Mouse (Mus musculus) brown adipose tissue, adult 24 weeks (tissue): Measurements from ENCODE around the gene Foxc2. TPM values are rescaled to one million over a fixed set of nuclear protein-coding genes. Genes with fewer than 3 reads are reported as not detected.
"Not testable (repeated sequence)": the region's sequence is repeated elsewhere in the genome, so short reads cannot be mapped to it uniquely, and the experiment has no call there.

Experiments used
- H3K27ac ChIP-seq: fragments of 200-500 bp; replicated peaks from 2 replicates; pipeline ENCODE4 v1.5.1; 2012; ENCODE audit warnings: low read depth, mild to moderate bottlenecking, low read length
- H3K4me1 ChIP-seq: fragments of 200-500 bp; 2 replicates; pipeline ENCODE4 v1.6.1; 2012; ENCODE audit warnings: low read length, mixed read lengths; ENCODE audit not compliant: control insufficient read depth, insufficient read depth, insufficient read length
- H3K4me3 ChIP-seq: fragments of 200-500 bp; 2 replicates; pipeline ENCODE4 v1.5.1; 2012; ENCODE audit warnings: low read depth, mild to moderate bottlenecking, low read length, moderate library complexity; ENCODE audit not compliant: insufficient read depth
- polyA plus RNA-seq: library from polyadenylated mRNA; stranded (reverse); fragments of >200 nt; gene quantifications from 2 replicates; pipeline ENCODE4 v1.2.4, GENCODE M21; 2012; ENCODE audit not compliant: missing spikeins, insufficient read depth, insufficient read length

Gene Foxc2
- polyA plus RNA-seq, 1 experiment, result 0.36 TPM

DNA sequence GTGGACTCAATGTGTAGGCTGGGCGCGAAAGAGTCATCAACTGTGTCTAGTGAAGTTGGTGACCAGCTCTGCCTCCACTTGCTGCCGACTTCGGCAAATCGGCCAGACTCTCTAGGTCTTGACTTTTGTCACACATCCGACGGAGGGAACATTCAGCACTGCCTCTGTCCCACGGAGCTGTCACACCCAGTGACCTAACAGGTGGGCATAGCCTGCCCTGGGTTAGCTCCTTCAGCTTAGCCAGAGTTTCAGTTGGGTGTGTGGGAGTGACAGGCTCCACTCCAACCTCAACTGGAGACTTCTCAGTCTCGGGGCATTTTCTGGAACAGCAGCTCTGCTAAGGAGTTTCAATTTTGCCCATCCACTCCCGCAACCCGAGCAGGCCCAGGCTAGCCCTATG, 18.5 kb downstream of the Foxc2 start:
- Histone ChIP-seq H3K27ac (no peak overlapping the region), H3K4me3 (no peak overlapping the region), H3K4me1 (no peaks in the 10 kb centered on the region)

DNA sequence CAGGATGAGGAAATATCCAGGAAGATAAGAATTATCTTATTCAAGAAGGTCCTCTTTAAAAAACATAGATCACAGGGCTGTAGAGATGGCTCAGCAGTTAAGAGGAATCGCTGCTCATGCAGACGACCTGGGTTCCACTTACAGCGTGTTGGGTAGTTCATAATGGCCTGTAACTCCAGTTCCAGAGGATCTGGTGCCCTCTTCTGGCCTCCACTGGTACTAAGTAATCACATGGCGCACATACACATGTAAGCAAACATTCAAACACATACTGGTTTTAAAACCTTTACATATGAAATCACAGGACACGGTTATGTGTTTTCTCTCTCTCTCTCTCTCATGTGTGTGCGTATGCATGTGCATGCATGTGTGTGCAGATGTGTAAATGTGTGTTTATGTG, 20.9 kb downstream of the Foxc2 start:
- H3K27ac ChIP-seq, result no peak overlapping the region
- H3K4me1 ChIP-seq, result no peaks in the 10 kb centered on the region
- no peak overlapping the region for H3K4me3 ChIP-seq

- H3K4me1 ChIP-seq, result not testable (repeated sequence)
These were observed 29.6 kb downstream of the Foxc2 start for GRCm38 (mm10) chr8:121145457-121146134.

GRCm38 (mm10) chr8:121148573-121149083, 32.7 kb downstream of the Foxc2 start:
- no peak overlapping the region for H3K27ac ChIP-seq
- H3K4me1 ChIP-seq, result no peaks in the 10 kb centered on the region

More at GRCm38 (mm10) chr8:121145457-121146134, 29.6 kb downstream of the Foxc2 start:
- not testable (repeated sequence) for H3K27ac ChIP-seq, H3K4me3 ChIP-seq

DNA sequence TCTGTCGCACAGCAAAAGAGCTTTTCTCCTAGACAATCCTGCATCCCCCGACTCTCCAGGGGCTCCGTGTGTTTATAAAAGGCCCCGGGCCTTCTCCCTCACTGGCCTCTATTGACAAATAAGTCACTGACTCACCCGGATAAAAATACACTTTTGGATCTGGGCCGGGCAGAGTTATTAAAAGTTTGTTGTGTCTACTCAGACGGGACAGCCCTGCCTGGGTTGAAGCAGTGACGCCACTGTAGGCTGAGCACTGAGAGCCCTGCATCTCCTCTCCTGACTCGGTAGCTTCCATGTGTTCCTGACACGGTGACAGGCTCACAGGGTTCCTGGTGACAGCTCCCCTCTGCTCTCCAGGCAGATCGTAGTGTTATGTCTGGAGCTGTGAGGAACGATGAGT, 36.4 kb downstream of the Foxc2 start:
- Histone ChIP-seq H3K27ac (no peak overlapping the region), H3K4me3 (no peak overlapping the region), H3K4me1 (no peaks in the 10 kb centered on the region)

More at GRCm38 (mm10) chr8:121148573-121149083, 32.7 kb downstream of the Foxc2 start:
- no peak overlapping the region for H3K4me3 ChIP-seq

- Histone ChIP-seq H3K4me3 (no peak overlapping the region), H3K27ac (no peak overlapping the region), H3K4me1 (no peaks in the 10 kb centered on the region)
These were observed 41.1 kb downstream of the Foxc2 start for GRCm38 (mm10) chr8:121156990-121157491.

DNA sequence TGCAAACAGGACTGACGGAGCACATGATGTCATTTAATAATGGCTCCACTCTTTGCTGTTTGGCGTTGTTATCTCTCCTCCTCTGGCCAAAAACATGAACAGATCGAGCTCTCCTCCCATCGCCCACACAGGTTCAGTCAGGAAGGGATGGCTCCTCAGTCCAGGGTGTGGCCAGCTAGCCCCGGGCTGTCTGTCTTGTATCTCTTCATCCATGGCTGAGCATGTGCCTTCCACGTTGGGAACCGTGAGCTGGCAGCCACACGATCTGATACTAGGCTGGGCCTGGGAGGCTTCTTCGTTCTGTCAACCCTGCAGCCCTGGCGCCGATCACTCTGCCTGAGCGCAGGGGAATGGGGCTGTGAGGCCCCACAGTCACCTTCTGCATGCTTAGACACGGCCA, 42.8 kb downstream of the Foxc2 start:
- Histone ChIP-seq H3K4me1 (no peaks in the 10 kb centered on the region), H3K4me3 (no peak overlapping the region), H3K27ac (no peak overlapping the region)

DNA sequence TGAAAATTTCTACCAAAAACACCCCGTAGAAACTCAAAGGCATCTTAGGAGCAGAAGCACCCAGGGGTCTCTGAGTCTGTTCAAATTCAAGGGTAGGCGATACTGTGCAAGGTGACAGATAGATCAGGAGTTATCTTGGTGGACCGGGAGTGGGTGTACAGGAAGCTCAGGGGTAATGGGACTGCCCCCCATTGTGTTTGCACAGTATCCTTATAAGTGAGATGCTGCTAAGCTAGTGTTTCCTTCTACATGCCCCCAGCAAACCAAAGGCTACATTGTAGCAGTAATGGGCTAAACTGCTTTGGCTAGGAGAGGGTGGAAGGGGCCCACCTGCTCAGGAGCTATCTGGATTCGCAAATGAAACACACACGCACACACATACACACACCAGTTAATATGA, 45.5 kb downstream of the Foxc2 start:
- Histone ChIP-seq H3K27ac (no peak overlapping the region), H3K4me3 (no peak overlapping the region), H3K4me1 (no peaks in the 10 kb centered on the region)

GRCm38 (mm10) chr8:121162413-121162812, 46.4 kb downstream of the Foxc2 start:
- Histone ChIP-seq H3K27ac (no peak overlapping the region), H3K4me3 (no peak overlapping the region), H3K4me1 (no peaks in the 10 kb centered on the region)

- no peaks in the 10 kb centered on the region for H3K4me1 ChIP-seq
- H3K4me3 ChIP-seq, result no peak overlapping the region
- H3K27ac ChIP-seq, result no peak overlapping the region
These were observed 47.1 kb downstream of the Foxc2 start for GRCm38 (mm10) chr8:121162906-121163695.

GRCm38 (mm10) chr8:121164017-121164469, 48.1 kb downstream of the Foxc2 start:
- Histone ChIP-seq H3K4me3 (no peak overlapping the region), H3K4me1 (no peaks in the 10 kb centered on the region), H3K27ac (no peak overlapping the region)

DNA sequence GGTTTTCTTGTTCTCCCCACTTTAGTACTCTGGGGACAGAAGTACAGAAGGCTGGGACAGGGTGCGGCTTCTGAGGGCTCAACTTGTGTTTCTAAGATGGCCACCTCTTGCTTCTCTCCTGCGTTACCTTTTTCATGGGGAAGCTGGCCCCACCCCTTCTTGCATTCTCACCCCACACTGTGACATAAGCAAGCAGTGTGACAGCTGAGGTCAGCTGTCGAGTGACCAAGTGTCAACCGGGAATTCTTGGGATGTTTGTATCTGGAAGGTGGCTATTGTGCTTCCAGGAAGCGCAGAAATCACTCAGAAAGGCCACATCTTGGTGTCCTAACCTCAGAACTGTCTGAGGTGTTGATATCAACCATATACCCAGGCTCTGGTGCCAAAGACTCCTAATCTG, 52.1 kb downstream of the Foxc2 start:
- H3K4me3 ChIP-seq, result no peak overlapping the region
- no peak overlapping the region for H3K27ac ChIP-seq
- no peaks in the 10 kb centered on the region for H3K4me1 ChIP-seq

Other genes starting within 250 kb of the Foxc2 start
- gene Foxf1, start 31.8 kb upstream of the Foxc2 start, polyA plus RNA-seq, result not detected in 2 replicates
- 25.1 and 32.1 TPM in 2 replicates for gene Mthfsd, start 7.8 kb upstream of the Foxc2 start, polyA plus RNA-seq
- not detected in 2 replicates for gene Foxl1, start 11.8 kb downstream of the Foxc2 start, polyA plus RNA-seq